Mouse (Mus musculus): ENCODE measurements around the gene Cox19. TPM values are rescaled to one million over a fixed set of nuclear protein-coding genes. Genes with fewer than 3 reads are reported as not detected.

Gene Cox19
- 51.4 and 67.9 TPM in 2 replicates for polyA plus RNA-seq (2012; ENCODE audit: insufficient read depth, low replicate concordance)

DNA sequence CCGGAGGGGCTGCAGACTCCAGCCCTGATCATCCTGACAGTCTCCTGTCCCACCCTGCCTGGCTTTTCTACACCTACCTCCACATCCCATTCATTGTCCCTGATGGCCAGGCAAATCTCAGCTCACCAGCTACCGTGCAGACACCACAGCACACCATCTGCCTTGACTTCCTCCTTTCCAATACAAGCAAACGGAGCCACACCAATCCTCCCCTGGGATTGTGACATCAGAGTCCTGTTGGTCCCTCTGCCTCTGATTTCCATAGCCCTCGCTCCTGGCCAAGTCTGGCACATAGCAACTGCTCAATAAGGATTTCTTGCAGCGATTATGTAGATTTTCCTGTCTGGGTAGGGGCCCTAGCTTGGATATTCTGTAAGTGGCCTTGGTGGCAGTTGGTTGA, at the start of gene Cox19:
TSS of gene Cox19 (minus strand) at position 285 of the 400 bp plus-strand sequence.
- peaks cover 68% of the 10 kb centered on the region for H3K4me1 ChIP-seq
- TF ChIP-seq FLI1 (IDR thresholded peaks at IDR 0.05; ENCODE audit: low read length), result no peak
- no peaks in the 10 kb centered on the region for H3K36me3 ChIP-seq (replicated peaks; ENCODE audit: low read length)
- H3K4me3 ChIP-seq (replicated peaks), result no peak within 1 kb of the TSS
- H3K27me3 ChIP-seq (replicated peaks), result peaks cover 32% of the 10 kb centered on the region
- H3K9me3 ChIP-seq, result no peaks in the 10 kb centered on the region

DNA sequence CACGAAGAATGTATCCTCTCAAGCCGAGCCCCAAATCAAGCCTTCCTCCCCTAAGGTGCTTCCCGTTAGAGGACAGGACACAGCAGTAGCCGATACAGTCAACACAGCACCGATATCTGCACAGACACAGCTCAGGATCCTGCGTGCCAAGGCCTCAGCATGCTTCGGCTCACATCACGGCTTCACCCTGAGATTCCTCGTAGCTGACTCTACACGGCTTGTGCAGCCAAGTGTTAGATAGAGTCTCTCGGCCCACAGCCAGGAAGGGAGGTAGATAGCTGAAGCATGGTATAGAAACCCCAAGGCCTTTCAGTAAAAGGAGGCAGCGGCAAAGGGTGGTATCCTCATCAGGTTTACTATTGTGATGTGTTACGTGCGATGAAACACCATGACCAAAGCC, 48.8 kb upstream of the Cox19 start:
- TF ChIP-seq GATA1 (IDR thresholded peaks at IDR 0.05; ENCODE audit: borderline replicate concordance, low read length) (no peak), FLI1 (IDR thresholded peaks at IDR 0.05; ENCODE audit: low read length) (no peak)
- H3K27me3 ChIP-seq (replicated peaks), result no peaks in the 10 kb centered on the region
- H3K4me3 ChIP-seq (replicated peaks), result peak overlapping the region; percentile 23
- no peaks in the 10 kb centered on the region for H3K9me3 ChIP-seq
- H3K36me3 ChIP-seq (replicated peaks; ENCODE audit: low read length), result peaks cover 73% of the 10 kb centered on the region
- H3K4me1 ChIP-seq, result peaks cover 98% of the 10 kb centered on the region

DNA sequence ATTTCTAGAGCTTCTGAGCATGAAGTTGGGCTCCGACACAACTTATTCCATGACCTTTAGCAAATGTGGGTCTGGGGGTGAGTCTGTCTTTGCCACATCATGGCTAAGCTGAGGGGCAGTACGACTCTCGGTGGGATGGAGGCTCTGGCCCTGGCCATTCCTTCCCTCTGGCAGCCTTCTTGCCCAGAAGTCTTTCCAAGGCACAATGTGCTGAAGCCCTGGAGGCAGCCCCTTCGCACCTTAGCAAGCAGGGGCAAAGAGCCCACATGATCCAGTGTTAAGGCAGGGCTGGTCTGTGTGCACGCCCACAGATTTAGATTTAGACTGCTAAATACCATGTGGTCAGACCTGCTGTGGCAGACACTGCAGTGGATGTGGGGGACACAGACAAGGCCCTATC, 47.6 kb upstream of the Cox19 start:
- Histone ChIP-seq H3K4me3 (replicated peaks) (peak overlapping the region; percentile 30), H3K36me3 (replicated peaks; ENCODE audit: low read length) (peaks cover 85% of the 10 kb centered on the region), H3K9me3 (no peaks in the 10 kb centered on the region), H3K27me3 (replicated peaks) (no peaks in the 10 kb centered on the region), H3K4me1 (peaks cover 98% of the 10 kb centered on the region)
- no peak for TF ChIP-seq FLI1 (IDR thresholded peaks at IDR 0.05; ENCODE audit: low read length)
- TF ChIP-seq GATA1 (IDR thresholded peaks at IDR 0.05; ENCODE audit: borderline replicate concordance, low read length), result no peak

DNA sequence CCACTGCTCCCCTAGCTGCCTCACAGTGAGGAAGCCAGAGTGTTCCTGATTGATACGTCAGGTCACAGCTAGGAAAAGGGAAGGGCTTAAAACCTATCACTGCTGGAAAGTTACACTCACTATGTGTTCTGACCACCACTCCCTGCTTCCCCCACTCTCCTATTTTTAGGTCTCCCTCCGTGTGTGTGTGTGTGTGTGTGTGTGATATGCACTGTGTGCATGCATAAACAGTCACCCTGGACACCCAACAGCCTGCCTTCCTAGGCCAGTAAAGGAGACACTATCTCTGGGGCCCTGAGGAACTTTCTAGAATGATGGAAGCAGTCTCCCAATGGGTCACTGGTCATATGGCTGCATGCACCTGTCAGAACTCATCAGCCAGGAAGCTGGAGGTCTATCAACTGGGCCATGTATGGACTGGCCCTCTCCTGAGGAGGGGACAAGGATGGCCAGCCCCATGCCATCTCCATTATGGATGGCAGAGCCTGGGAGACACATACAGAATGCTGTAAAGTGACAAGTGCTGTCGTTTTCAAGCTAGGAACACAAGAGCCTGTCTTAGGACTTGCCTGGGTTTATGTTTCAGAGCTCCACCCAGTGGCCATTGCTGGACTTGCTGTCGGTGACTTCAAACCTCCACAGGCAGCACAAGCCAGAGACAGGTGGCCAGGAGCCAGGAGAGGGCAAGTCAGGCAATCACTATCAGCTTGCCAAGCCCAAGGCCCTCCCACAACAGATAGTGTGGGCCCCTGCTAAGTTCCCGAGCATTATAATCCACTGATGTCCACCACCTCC, 46.9 kb upstream of the Cox19 start:
- no peaks in the 10 kb centered on the region for H3K27me3 ChIP-seq (replicated peaks)
- H3K36me3 ChIP-seq (replicated peaks; ENCODE audit: low read length), result peaks cover 86% of the 10 kb centered on the region
- TF ChIP-seq GATA1 (IDR thresholded peaks at IDR 0.05; ENCODE audit: borderline replicate concordance, low read length), result no peak
- TF ChIP-seq FLI1 (IDR thresholded peaks at IDR 0.05; ENCODE audit: low read length), result no peak
- H3K9me3 ChIP-seq, result no peaks in the 10 kb centered on the region
- peaks cover 98% of the 10 kb centered on the region for H3K4me1 ChIP-seq
- H3K4me3 ChIP-seq (replicated peaks), result peak overlapping the region; percentile 83

DNA sequence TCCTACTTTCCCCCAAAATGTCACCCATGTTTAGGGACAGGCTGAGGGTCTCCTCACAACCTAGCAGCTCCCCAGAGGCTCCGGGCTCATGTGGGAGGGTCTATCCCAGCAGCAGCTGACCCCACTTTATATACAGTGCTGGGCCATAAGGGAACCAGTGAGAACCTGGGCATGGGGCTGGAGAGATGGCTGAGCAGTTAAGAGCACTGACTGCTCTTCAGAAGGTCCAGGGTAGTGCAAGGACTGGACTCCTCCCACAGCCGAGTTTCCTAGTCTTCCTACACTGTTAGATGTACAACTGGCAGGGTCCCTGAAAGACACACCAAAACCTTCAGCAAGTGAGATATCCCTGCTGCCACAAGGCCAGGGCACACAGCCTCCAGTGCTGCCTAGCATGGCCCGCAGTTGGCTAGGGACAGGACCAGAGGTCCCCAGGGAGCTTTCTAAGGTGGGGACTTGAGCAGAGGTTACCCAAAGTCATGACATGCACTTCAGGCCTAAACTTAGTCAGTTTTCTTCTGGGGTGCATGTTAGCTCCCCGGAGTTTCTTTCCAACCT, 46.2 kb upstream of the Cox19 start:
- Histone ChIP-seq H3K4me1 (peaks cover 98% of the 10 kb centered on the region), H3K4me3 (replicated peaks) (peak overlapping the region; percentile 83), H3K27me3 (replicated peaks) (no peaks in the 10 kb centered on the region), H3K9me3 (no peaks in the 10 kb centered on the region), H3K36me3 (replicated peaks; ENCODE audit: low read length) (peaks cover 86% of the 10 kb centered on the region)
- no peak for TF ChIP-seq GATA1 (IDR thresholded peaks at IDR 0.05; ENCODE audit: borderline replicate concordance, low read length)
- TF ChIP-seq FLI1 (IDR thresholded peaks at IDR 0.05; ENCODE audit: low read length), result no peak

DNA sequence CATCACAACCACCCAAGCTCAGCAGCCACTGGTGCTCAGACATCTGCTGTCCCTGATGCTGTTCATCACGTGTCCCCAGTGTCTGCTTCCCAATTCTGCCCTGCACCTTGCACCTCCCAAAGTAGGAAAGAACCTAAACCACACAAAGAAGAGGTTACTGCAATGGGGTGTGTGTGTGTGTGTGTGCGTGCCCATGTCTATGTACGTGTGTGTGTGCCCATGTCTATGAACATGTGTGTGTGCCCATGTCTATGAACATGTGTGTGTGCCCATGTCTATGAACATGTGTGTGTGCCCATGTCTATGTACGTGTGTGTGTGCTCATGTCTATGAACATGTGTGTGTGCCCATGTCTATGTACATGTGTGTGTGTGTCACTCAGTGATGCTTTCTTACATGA, 44.3 kb upstream of the Cox19 start:
- no peak for TF ChIP-seq FLI1 (IDR thresholded peaks at IDR 0.05; ENCODE audit: low read length)
- TF ChIP-seq GATA1 (IDR thresholded peaks at IDR 0.05; ENCODE audit: borderline replicate concordance, low read length), result no peak
- Histone ChIP-seq H3K27me3 (replicated peaks) (no peaks in the 10 kb centered on the region), H3K36me3 (replicated peaks; ENCODE audit: low read length) (peaks cover 88% of the 10 kb centered on the region), H3K4me1 (peaks cover 100% of the 10 kb centered on the region), H3K4me3 (replicated peaks) (peak overlapping the region; percentile 38), H3K9me3 (no peaks in the 10 kb centered on the region)

DNA sequence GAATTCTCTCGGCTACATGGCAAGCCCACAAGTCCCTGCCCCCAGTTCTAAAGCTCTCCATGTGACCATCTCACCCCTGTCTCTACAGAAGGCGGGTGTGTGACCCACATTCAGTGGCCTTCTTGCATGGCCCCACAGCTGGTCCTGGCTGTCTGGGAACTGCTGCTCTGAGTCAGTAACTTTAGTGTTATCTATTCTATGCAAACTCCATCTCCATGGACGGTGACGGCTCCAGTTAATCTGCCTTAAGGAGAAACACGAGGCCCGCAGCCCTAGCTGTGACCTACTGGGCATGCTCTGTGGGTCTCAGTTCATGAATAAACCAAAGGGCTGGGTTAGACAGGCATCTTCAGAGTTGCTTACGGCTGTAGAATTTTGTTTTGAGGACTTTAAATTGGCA, 43.2 kb upstream of the Cox19 start:
- peaks cover 98% of the 10 kb centered on the region for H3K4me1 ChIP-seq
- H3K27me3 ChIP-seq (replicated peaks), result no peaks in the 10 kb centered on the region
- H3K9me3 ChIP-seq, result no peaks in the 10 kb centered on the region
- no peak for TF ChIP-seq GATA1 (IDR thresholded peaks at IDR 0.05; ENCODE audit: borderline replicate concordance, low read length)
- TF ChIP-seq FLI1 (IDR thresholded peaks at IDR 0.05; ENCODE audit: low read length), result no peak
- H3K4me3 ChIP-seq (replicated peaks), result no peak overlapping the region
- peaks cover 85% of the 10 kb centered on the region for H3K36me3 ChIP-seq (replicated peaks; ENCODE audit: low read length)

DNA sequence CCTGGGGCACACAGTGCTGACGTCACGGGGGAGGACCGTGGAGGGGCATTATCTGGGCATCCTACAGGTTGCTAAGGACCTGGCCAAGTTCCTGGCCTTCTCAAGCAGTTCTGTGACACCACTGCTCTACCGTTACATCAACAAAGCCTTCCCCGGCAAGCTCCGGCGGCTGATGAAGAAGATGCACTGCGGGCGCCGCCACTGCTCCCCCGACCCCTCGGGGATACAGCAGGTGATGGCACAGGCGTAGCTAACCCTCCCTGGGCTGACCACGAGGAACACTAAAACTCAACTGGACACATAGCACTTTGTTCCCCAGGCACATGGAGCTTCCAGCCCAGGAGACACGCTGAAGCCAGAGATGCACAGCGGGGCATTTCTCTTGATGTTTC, 42.0 kb upstream of the Cox19 start:
- Histone ChIP-seq H3K4me3 (replicated peaks) (peak overlapping the region; percentile 29), H3K9me3 (no peaks in the 10 kb centered on the region), H3K36me3 (replicated peaks; ENCODE audit: low read length) (peaks cover 90% of the 10 kb centered on the region), H3K27me3 (replicated peaks) (no peaks in the 10 kb centered on the region), H3K4me1 (peaks cover 98% of the 10 kb centered on the region)
- TF ChIP-seq GATA1 (IDR thresholded peaks at IDR 0.05; ENCODE audit: borderline replicate concordance, low read length), result no peak
- no peak for TF ChIP-seq FLI1 (IDR thresholded peaks at IDR 0.05; ENCODE audit: low read length)

DNA sequence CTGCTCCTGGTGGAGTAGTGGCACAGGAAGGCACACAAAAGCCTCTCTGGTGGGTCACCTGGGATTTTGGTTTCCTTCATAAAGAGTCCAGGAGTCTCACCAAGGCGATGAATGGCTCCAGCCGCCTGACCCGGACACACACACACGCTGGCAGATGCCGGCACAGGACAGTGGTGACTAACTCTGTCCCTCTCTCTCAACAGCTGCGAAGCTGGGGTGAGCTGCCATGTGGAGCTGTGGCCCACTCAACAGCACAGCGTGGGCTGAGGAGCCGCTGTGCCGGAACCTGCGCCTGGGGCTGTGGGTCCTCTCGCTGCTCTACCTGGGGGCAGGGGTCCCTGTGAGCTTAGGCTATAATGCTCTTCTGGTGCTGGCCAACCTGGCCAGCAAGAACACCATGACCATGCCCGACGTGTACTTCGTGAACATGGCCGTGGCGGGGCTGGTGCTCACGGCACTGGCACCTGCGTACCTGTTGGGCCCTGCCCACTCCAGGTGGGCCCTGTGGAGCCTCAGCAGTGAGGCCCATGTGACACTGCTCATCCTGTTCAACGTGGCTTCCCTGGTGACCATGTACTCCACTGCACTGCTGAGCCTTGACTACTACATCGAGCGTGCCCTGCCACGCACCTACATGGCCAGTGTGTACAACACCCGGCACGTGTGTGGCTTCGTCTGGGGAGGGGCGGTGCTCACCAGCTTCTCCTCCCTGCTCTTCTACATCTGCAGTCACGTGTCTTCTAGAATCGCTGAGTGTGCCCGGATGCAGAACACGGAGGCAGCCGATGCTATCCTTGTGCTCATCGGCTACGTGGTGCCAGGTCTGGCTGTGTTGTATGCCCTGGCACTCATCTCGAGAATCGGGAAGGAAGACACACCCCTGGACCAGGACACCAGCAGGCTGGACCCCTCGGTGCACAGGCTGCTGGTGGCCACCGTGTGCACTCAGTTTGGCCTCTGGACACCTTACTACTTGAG, 41.3 kb upstream of the Cox19 start:
- Histone ChIP-seq H3K4me3 (replicated peaks) (peak overlapping the region; percentile 29), H3K4me1 (peaks cover 98% of the 10 kb centered on the region), H3K9me3 (no peaks in the 10 kb centered on the region), H3K27me3 (replicated peaks) (no peaks in the 10 kb centered on the region), H3K36me3 (replicated peaks; ENCODE audit: low read length) (peaks cover 94% of the 10 kb centered on the region)
- TF ChIP-seq GATA1 (IDR thresholded peaks at IDR 0.05; ENCODE audit: borderline replicate concordance, low read length), result no peak
- no peak for TF ChIP-seq FLI1 (IDR thresholded peaks at IDR 0.05; ENCODE audit: low read length)
